Mouse (Mus musculus) neural tube, embryonic 12.5 days (tissue): ENCODE measurements around the gene Mff. TPM values are rescaled to one million over a fixed set of nuclear protein-coding genes. Genes with fewer than 3 reads are reported as not detected.

Experiments
- ATAC-seq: fragments of 200-750 bp; cut with Nextera tagmentation; 2 replicates; pipeline ENCODE4 v1.8.0; 2017; ENCODE audit warnings: low read depth, mild to moderate bottlenecking, moderate TSS enrichment, moderate library complexity; ENCODE audit not compliant: low FRiP score
- H3K27ac ChIP-seq: fragments of 300-500 bp; sonication (generic); 2 replicates; pipeline ENCODE4 v1.5.1; 2016
- H3K27me3 ChIP-seq: fragments of 300-500 bp; sonication (generic); replicated peaks from 2 replicates; pipeline ENCODE4 v1.6.1; 2016; ENCODE audit warnings: mild to moderate bottlenecking
- H3K36me3 ChIP-seq: fragments of 300-500 bp; sonication (generic); 2 replicates; pipeline ENCODE4 v1.6.1; 2016; ENCODE audit warnings: mild to moderate bottlenecking
- H3K4me1 ChIP-seq: fragments of 300-500 bp; sonication (generic); 2 replicates; pipeline ENCODE4 v1.6.1; 2016
- H3K4me2 ChIP-seq: fragments of 300-500 bp; sonication (generic); replicated peaks from 2 replicates; pipeline ENCODE4 v1.6.1; 2016; ENCODE audit warnings: mild to moderate bottlenecking
- H3K4me3 ChIP-seq: fragments of 300-500 bp; sonication (generic); 2 replicates; pipeline ENCODE4 v1.5.1; 2016
- H3K9ac ChIP-seq: fragments of 300-500 bp; sonication (generic); 2 replicates; pipeline ENCODE4 v1.6.1; 2016; ENCODE audit warnings: mild to moderate bottlenecking
- H3K9me3 ChIP-seq: fragments of 300-500 bp; sonication (generic); 2 replicates; pipeline ENCODE4 v1.6.1; 2016; ENCODE audit warnings: mild to moderate bottlenecking
- WGBS: fragments of 180-500 bp; shearing (Covaris S2); methylation state at CpG from one replicate; pipeline ENCODE4 v1.1.7; 2016; 5-methylcytosine and 5-hydroxymethylcytosine counted together
- polyA plus RNA-seq: library from polyadenylated mRNA; unstranded; fragments of >200 nt; fragmentation: Nextera tagmentation; extraction: Ambion mirVana; gene quantifications from 2 replicates; pipeline ENCODE4 v1.2.1, GENCODE M21; 2016

The Mff gene
- polyA plus RNA-seq, 1 experiment from 2014 or later, result 294 TPM

DNA sequence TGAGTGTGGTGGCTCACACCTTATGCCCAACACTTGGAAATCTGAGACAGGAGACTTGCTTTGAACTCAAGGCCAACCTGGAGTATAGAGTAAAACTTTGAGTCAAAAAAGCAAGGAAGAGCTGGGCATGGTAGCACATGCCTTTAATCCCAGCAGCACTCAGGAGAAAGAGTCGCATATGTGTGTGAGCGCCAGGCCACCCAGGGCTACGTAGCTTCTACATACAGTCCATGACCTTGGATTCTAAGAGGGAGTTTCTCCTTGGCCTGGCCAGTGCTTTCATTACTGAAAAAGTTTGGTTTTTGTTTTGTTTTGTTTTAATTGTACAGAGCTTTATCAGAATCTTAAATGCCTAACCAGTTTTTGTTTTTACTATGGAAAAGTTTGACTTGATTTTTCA, 19.3 kb downstream of the Mff start:
- Histone ChIP-seq H3K9ac (no peak overlapping the region), H3K4me3 (no peak overlapping the region), H3K36me3 (peaks cover 9% of the 10 kb centered on the region; the same call in 1 of the 2 replicates), H3K27ac (no peak overlapping the region), H3K27me3 (no peaks in the 10 kb centered on the region), H3K4me2 (no peak overlapping the region), H3K4me1 (no peaks in the 10 kb centered on the region), H3K9me3 (no peaks in the 10 kb centered on the region)
- WGBS, result 90% methylated on average over 3 of the region's 3 CpGs
- no peak for ATAC-seq

DNA sequence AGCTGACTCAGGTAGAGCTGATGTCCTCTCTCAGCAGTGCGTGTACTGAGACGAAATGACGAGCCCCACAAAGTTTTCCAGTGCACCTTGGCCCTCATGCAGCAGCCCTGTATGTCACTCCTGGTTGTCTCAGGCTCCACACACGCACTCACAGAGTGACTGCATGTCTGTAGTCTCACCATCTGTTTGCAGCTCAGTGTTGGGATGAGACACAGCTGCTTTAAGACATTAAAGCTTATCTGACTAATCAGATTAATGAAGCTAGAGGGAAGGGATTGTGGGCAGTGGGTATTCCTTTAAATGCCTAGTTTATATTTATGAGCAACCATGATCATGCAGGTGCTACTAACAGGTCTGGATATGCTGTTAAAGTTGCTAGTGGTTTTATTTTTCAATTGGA, 21.7 kb downstream of the Mff start:
- Histone ChIP-seq H3K27ac (no peak overlapping the region), H3K9me3 (no peaks in the 10 kb centered on the region), H3K27me3 (no peaks in the 10 kb centered on the region), H3K4me2 (no peak overlapping the region), H3K4me3 (no peak overlapping the region), H3K36me3 (peaks cover 14% of the 10 kb centered on the region; the same call in 1 of the 2 replicates), H3K4me1 (no peaks in the 10 kb centered on the region), H3K9ac (no peak overlapping the region)
- WGBS, result 89% methylated on average over 4 of the region's 4 CpGs
- ATAC-seq, result no peak

DNA sequence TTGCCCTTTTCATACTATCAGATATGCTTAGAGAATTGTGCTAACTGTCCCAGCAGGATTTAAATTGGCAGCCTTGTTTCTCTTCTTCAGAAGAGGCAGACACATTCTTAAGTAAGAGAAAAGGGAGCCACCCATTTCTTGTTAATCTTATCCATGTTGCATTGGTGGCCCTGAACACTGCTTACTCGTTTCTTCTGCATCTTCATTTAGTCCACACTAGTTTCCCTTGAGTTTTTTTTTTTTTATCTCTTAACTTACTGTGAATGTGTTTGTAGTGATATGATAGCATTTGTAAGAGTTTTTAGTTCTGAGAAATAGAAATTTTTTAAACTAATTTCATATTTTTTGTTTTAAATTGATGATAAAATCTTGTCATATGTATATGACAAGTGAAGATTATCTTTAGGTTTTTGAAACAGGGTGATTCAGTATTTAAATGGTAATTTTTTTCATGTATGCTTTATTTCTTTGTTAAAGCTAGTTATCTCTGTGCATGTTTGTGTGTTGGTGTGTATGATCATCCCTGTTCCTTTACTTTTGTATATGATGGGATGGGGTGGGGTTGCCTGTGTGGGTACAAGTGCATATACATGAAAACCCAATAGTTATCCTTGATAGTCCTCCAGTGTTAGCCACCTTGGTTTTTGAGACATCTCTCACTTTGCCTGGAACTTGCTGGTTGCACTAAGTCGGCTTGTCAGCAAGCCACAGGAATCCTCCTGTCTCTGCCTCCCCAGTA, 23.2 kb downstream of the Mff start:
- ATAC-seq, result no peak

DNA sequence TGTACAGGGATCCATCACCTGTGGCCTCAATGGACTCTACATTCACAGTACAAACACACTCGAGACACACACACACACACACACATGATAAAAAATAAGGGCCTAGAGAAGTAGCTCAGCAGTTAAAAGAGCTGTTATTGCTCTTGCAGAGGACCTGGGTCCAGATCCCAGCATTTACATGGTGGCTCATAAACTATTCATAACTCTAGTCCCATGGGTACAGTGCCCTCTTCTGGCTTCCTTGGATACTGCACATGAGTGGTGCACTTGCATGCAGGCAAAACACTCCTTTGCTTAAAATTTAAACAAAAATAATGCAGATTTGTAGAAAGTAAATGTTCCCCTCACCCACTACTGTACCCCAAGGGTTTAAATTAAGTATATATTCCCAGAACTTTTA, 34.8 kb downstream of the Mff start:
- Histone ChIP-seq H3K4me2 (no peak overlapping the region), H3K4me3 (no peak overlapping the region), H3K4me1 (no peaks in the 10 kb centered on the region), H3K9ac (no peak overlapping the region), H3K27ac (no peak overlapping the region), H3K9me3 (no peaks in the 10 kb centered on the region), H3K36me3 (peaks cover 30% of the 10 kb centered on the region), H3K27me3 (no peaks in the 10 kb centered on the region)
- 100% methylated on average over 1 of the region's 1 CpGs for WGBS
- ATAC-seq, result no peak

More for the DNA sequence above, 23.2 kb downstream of the Mff start:
- H3K4me3 ChIP-seq, result no peak overlapping the region
- no peak overlapping the region for H3K27ac ChIP-seq
- H3K4me2 ChIP-seq, result no peak overlapping the region
- H3K27me3 ChIP-seq, result no peaks in the 10 kb centered on the region
- WGBS, result 88% methylated on average over 2 of the region's 2 CpGs
- peaks cover 24% of the 10 kb centered on the region for H3K36me3 ChIP-seq
- H3K9ac ChIP-seq, result no peak overlapping the region
- no peaks in the 10 kb centered on the region for H3K9me3 ChIP-seq
- no peaks in the 10 kb centered on the region for H3K4me1 ChIP-seq

DNA sequence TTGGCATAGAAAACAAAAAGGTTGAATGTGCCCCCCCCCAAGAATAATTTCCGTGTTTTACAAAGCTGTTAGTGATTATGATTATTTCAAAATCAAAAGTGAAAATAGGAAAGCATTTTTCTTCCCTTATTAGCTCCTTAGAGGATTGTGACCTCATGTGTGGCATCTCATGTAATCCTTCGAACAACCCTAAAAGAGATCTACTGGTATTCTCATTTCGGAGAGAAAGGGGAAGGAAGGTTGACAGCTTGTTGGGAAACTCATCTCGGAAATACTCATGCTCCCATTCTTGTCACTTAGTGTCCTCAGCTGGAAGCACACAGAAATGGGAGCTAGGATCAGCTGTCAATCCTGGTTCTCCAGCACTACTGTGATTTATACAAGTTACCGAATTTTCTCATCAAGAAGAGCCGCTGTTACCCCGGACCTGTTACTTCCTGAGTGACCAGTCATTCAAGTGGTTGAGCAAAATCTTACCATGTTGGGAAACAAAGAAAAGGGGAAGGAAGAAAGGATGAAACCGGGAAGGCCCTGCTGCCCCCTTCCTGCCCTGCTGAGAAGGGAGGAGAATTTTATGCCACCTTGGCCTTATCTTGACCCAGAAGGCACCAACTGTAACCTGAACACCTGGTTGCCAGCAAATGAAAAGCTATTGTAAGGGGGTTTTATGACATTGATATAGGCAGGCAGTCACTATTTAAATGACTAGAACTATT, 36.9 kb downstream of the Mff start:
- no peak overlapping the region for H3K4me2 ChIP-seq
- H3K4me1 ChIP-seq, result no peaks in the 10 kb centered on the region
- no peak for ATAC-seq
- H3K9me3 ChIP-seq, result no peaks in the 10 kb centered on the region
- peaks cover 13% of the 10 kb centered on the region for H3K36me3 ChIP-seq
- H3K4me3 ChIP-seq, result no peak overlapping the region
- H3K27ac ChIP-seq, result no peak overlapping the region
- H3K9ac ChIP-seq, result no peak overlapping the region
- no peaks in the 10 kb centered on the region for H3K27me3 ChIP-seq
- WGBS, result 92% methylated on average over 8 of the region's 8 CpGs

DNA sequence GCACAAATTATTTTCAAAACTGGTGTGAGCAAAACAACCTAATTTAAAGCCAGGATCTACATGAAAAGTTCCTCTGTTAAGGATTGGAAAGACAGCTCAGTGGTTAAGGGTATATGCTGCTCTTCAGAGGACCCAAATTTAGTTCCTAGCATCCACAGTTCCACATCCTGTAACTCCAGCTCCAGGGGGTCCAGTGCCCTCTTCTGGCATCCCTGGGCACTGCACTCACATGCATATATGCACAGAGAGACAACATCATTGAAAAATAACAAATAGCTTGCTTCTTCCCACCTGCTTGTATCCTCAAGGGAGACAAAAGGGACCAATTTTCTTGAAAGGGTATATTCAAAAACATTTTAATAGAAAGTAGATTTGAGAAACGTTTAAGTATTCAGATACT, 37.6 kb downstream of the Mff start:
- H3K4me2 ChIP-seq, result no peak overlapping the region
- 90% methylated on average over 1 of the region's 1 CpGs for WGBS
- H3K4me1 ChIP-seq, result no peaks in the 10 kb centered on the region
- ATAC-seq, result no peak
- no peak overlapping the region for H3K27ac ChIP-seq
- H3K4me3 ChIP-seq, result no peak overlapping the region
- H3K27me3 ChIP-seq, result no peaks in the 10 kb centered on the region
- no peaks in the 10 kb centered on the region for H3K9me3 ChIP-seq
- peaks cover 13% of the 10 kb centered on the region for H3K36me3 ChIP-seq
- no peak overlapping the region for H3K9ac ChIP-seq

DNA sequence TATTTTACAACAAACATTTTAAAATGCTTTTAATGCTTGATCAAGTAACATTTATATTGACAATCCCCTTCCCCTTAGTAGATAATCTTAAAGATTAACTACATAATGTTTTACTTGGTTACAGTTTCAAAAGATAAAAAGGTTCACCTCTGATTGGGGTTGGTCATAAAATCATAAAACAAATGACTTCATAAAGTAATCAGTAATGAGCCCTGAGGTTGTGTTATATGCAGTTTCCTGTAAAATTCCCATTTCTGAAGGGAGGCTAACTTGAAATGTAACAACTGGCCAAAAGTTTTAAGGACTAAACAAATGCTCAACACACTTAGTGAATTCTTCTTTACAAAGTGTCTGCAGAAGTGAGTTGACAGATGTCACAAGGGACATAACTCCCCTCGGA, 41.5 kb downstream of the Mff start:
- Histone ChIP-seq H3K9ac (no peak overlapping the region), H3K27ac (no peak overlapping the region), H3K4me1 (no peaks in the 10 kb centered on the region), H3K27me3 (no peaks in the 10 kb centered on the region), H3K36me3 (peaks cover 8% of the 10 kb centered on the region), H3K4me2 (no peak overlapping the region), H3K4me3 (no peak overlapping the region), H3K9me3 (no peaks in the 10 kb centered on the region)
- WGBS, result 78% methylated on average over 1 of the region's 1 CpGs
- ATAC-seq, result no peak

DNA sequence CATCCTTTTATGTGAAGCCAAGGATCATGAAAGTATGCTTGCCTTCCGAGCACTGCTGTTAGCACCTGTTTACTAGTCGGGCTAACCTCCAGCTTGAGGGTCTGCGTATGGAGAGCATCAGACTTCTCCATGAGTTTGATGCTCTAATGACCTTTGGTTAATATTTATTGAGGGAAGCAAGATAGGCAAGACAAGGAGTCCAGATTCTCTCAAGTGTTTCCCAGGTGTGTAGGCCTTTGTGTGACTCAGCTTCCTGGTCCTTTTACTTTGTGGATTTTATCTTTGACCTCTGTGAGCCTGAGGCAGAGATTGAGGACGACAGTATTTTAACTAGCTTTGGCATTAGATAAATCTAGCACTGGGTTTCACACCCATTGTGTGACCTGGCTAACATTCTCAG, 42.0 kb downstream of the Mff start:
- ATAC-seq, result no peak
- WGBS, result 87% methylated on average over 4 of the region's 4 CpGs
- H3K4me1 ChIP-seq, result no peaks in the 10 kb centered on the region
- H3K27ac ChIP-seq, result no peak overlapping the region
- no peaks in the 10 kb centered on the region for H3K27me3 ChIP-seq
- H3K4me2 ChIP-seq, result no peak overlapping the region
- H3K4me3 ChIP-seq, result no peak overlapping the region
- H3K9ac ChIP-seq, result no peak overlapping the region
- H3K9me3 ChIP-seq, result no peaks in the 10 kb centered on the region
- peaks cover 7% of the 10 kb centered on the region for H3K36me3 ChIP-seq

DNA sequence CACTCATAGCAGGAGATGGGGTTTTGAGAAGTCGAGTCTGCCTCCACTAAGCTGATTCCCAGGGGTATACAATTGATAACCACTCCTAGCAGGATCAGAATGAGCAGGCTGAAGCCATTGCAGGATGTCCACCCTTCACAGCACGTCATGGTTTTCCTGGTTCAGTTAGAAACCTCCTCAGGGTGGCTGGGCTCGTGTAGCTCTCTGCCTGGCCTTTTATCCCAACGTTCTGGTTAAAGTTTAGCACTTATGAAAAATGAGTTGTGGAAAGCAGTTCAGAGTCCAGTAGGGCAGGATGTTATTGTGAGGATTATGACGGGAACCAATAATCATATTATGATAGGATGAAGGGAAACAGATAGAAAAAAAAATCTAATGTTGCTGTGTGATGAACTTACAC, 43.6 kb downstream of the Mff start, which contains the start of gene Tm4sf20:
Gene Tm4sf20, minus strand, starts transcription at position 193 of the 400 bp plus-strand sequence.
- Histone ChIP-seq H3K27ac (no peak within 1 kb of the TSS), H3K9me3 (no peaks in the 10 kb centered on the region), H3K4me3 (no peak within 1 kb of the TSS), H3K9ac (no peak within 1 kb of the TSS), H3K4me1 (no peaks in the 10 kb centered on the region), H3K4me2 (no peak within 1 kb of the TSS), H3K27me3 (no peaks in the 10 kb centered on the region), H3K36me3 (no peaks in the 10 kb centered on the region)
- ATAC-seq, result no peak
- whole genome bisulfite sequencing, result 80% methylated on average over 5 of the region's 5 CpGs

DNA sequence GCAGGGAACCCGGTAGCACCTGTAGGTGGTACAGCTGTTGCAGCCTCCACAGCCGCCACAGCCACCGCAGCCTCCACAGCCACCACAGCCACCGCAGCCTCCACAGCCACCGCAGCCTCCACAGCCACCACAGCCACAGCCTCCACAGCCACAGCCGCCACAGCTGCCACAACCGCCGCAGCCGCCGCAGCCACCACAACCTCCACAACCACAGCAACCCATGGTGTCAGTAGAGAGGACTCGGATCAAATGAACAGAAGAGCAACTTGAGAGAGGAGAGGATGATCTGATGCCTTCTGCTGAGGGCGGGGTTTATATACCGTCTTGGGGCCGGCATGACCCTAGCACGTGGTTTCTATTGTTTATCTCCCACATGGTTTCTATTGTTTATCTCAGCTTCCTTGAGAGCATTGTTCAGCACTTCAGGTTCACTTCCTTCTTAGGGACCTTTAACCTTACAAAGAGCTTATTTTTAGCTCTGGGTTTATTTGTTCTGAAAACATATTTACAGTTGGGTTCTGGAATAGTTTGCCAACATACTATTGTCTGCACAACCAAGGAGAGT, 46.4 kb downstream of the Mff start, which contains the start of gene Gm47791:
Gene Gm47791, minus strand, starts transcription at position 222 of the 565 bp plus-strand sequence.
- no peaks in the 10 kb centered on the region for H3K27me3 ChIP-seq
- ATAC-seq, result no peak
- no peak within 1 kb of the TSS for H3K4me3 ChIP-seq
- no peaks in the 10 kb centered on the region for H3K9me3 ChIP-seq
- no peak within 1 kb of the TSS for H3K27ac ChIP-seq
- WGBS, result 86% methylated on average over 12 of the region's 15 CpGs
- H3K4me2 ChIP-seq, result no peak within 1 kb of the TSS
- H3K9ac ChIP-seq, result no peak within 1 kb of the TSS
- H3K4me1 ChIP-seq, result no peaks in the 10 kb centered on the region
- H3K36me3 ChIP-seq, result no peaks in the 10 kb centered on the region

DNA sequence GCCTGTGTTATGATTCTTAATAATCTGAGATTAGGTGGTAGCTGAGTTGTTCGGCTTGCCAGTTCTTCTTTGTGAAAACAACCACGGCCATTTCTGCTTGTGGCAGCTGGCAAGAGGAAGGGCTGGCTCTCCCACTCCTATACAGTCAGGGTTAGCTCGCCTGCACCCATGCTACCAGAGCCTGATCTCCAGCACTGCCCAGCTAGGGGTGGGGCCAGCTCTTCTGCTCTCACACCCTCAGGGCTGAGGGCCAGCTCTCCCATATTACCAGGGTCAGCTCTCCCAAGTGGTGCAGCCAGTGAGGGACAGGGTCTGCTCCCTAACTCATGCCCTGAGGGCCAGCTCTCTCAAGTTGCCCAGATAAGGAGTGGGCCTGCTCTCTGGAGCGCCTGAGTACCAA, 47.7 kb downstream of the Mff start:
- Histone ChIP-seq H3K27me3 (no peaks in the 10 kb centered on the region), H3K9me3 (no peaks in the 10 kb centered on the region), H3K4me2 (no peak overlapping the region), H3K27ac (no peak overlapping the region), H3K4me3 (no peak overlapping the region), H3K9ac (no peak overlapping the region), H3K36me3 (no peaks in the 10 kb centered on the region), H3K4me1 (no peaks in the 10 kb centered on the region)
- ATAC-seq, result no peak
- WGBS, result 91% methylated on average over 4 of the region's 4 CpGs

DNA sequence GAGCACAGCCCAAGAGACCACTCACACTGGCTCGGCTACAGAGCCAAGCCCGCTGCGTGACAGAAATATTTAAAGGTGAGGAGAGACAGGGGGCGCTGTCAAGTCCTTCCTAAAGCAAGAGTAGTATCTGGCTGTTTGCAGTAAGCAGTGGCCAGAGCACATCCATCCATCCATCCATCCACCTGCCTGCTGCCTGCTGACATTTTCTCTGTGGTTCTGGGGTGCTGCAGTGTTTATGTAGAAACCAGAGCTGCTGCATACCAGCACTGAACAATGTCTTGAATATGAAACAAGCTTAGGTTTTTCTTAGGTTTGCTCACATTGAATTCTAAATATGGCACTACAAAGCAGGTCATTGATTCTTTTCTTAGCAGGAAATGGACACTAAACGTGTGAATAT, 48.5 kb downstream of the Mff start:
- no peaks in the 10 kb centered on the region for H3K36me3 ChIP-seq
- no peak overlapping the region for H3K4me2 ChIP-seq
- WGBS, result 78% methylated on average over 5 of the region's 5 CpGs
- no peak for ATAC-seq
- no peak overlapping the region for H3K4me3 ChIP-seq
- H3K9me3 ChIP-seq, result no peaks in the 10 kb centered on the region
- no peaks in the 10 kb centered on the region for H3K4me1 ChIP-seq
- no peaks in the 10 kb centered on the region for H3K27me3 ChIP-seq
- H3K9ac ChIP-seq, result no peak overlapping the region
- no peak overlapping the region for H3K27ac ChIP-seq
